Mouse (Mus musculus): ENCODE measurements around the gene Cdc42se1. TPM values are rescaled to one million over a fixed set of nuclear protein-coding genes. Genes with fewer than 3 reads are reported as not detected.

The Cdc42se1 gene
- polyA plus RNA-seq (2014; fragmentation: Nextera tagmentation; extraction: Ambion mirVana): 93.6 and 102 TPM in 2 replicates

DNA sequence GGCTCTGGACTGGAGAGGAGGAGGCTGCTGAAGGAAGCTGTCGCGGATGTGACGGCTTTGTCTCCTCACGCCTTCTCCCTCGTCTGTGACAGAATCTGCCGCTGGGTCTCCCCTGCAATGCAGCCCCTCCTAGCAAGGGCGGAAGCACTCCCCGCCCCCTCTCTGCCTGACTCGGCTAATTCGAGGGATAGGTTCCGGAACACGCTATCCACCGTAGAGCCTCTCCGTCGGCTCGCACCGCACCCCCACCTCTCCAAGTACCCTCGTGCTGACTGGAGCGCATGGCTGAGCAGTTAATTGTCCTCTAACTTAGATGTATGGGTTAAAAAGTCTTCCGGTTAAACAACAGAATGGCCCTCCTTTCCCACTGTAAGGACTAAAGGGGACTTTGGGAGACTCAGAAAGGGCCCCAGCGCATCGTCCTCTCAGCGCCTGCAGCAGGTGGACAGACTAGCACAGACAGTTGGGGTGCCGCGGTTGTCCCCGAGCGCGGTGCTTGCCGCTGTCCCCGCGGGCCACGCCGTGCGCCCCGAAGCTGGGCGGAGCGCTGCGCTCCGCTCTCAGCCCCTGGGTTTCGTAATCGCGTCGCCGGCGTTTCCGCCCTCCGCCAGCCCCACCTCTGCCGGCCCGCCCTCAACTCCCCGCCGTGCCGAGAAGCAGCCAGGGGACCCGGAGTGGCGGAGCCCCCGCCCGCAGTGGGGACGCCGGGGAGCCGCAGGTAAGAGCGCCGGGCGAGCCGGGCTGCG is at the start of gene Cdc42se1:
Gene Cdc42se1 (plus strand): TSS at position 585 of the 746 bp plus-strand sequence.
- H3K4me1 ChIP-seq (replicated peaks; ENCODE audit: control insufficient read depth, insufficient read depth, low read length): peaks cover 32% of the 10 kb centered on the region
- H3K4me3 ChIP-seq (ENCODE audit: low read depth, low read length): peak within 1 kb of the TSS; percentile 87
- H3K27ac ChIP-seq (ENCODE audit: low read depth, low read length): peak within 1 kb of the TSS; percentile 98
- under 1% methylated on average over 64 of the region's 64 CpGs for WGBS
- peak; percentile 85 for ATAC-seq (replicated peaks; ENCODE audit: low FRiP score)
- DNase-seq (ENCODE audit: low spot score): peak; percentile 85
- H3K9ac ChIP-seq (ENCODE audit: low read depth, low read length): peak within 1 kb of the TSS; percentile 97
- no peaks in the 10 kb centered on the region for H3K27me3 ChIP-seq (replicated peaks; ENCODE audit: control insufficient read depth, insufficient read depth, low read length)
- H3K4me2 ChIP-seq: peak within 1 kb of the TSS; percentile 98
- H3K36me3 ChIP-seq (ENCODE audit: control insufficient read depth, insufficient read depth, low read length): peaks cover 25% of the 10 kb centered on the region
- H3K9me3 ChIP-seq (ENCODE audit: control insufficient read depth, low read length): no peaks in the 10 kb centered on the region

DNA sequence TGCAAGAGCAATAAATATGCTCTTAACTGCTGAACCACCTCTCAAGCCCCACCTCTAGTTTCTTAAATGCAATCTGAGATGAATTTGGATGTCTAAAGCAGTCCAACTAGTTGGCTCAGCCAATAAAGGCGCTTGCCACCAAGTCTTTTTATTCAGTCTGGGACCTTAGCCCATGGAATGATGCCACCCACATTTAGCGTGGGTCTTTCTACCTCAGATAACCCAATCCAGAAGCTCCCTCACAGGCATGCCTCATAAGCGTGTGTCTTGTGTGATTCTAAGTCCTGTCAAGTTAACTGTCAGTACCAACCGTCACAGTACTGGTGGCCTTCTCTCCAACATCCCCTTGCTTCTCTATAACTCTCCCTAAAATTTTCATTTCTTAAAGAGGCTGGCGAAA is 49.6 kb upstream of the Cdc42se1 start:
- Histone ChIP-seq H3K27me3 (replicated peaks; ENCODE audit: control insufficient read depth, insufficient read depth, low read length) (peaks cover 3% of the 10 kb centered on the region), H3K36me3 (ENCODE audit: control insufficient read depth, insufficient read depth, low read length) (peaks cover 3% of the 10 kb centered on the region; the same call in 1 of the 2 replicates), H3K9ac (ENCODE audit: low read depth, low read length) (no peak overlapping the region), H3K9me3 (ENCODE audit: control insufficient read depth, low read length) (no peaks in the 10 kb centered on the region), H3K4me2 (no peak overlapping the region), H3K4me1 (replicated peaks; ENCODE audit: control insufficient read depth, insufficient read depth, low read length) (0 out of 2 replicates have a peak, but pooled peaks cover 2% of the 10 kb centered on the region), H3K4me3 (ENCODE audit: low read depth, low read length) (no peak overlapping the region), H3K27ac (ENCODE audit: low read depth, low read length) (no peak overlapping the region)
- 82% methylated on average over 5 of the region's 5 CpGs for WGBS
- DNase-seq (ENCODE audit: low spot score) (no peak), ATAC-seq (replicated peaks; ENCODE audit: low FRiP score) (no peak)

DNA sequence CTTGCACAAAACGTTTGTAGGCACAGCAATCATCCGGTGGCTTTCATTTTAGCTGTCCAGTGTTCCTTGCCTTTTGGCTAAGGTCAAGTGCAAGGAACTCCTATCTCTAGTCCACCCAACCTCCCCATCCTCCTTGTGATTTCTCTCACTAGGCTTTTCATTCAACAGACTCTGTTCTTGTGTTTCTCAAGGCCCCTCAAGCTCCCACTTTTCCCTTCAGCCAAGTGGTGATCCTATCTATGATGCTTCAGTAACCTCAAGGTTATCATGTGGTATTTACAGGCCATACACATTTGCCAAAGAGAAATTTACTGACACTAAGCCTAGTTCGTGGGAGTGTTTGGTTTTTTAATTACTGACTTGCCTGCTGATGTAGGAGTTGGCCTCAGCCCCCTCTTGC is 48.6 kb upstream of the Cdc42se1 start:
- Histone ChIP-seq H3K4me2 (no peak overlapping the region), H3K9ac (ENCODE audit: low read depth, low read length) (no peak overlapping the region), H3K4me1 (replicated peaks; ENCODE audit: control insufficient read depth, insufficient read depth, low read length) (no peaks in the 10 kb centered on the region), H3K9me3 (ENCODE audit: control insufficient read depth, low read length) (no peaks in the 10 kb centered on the region), H3K27ac (ENCODE audit: low read depth, low read length) (no peak overlapping the region), H3K27me3 (replicated peaks; ENCODE audit: control insufficient read depth, insufficient read depth, low read length) (no peaks in the 10 kb centered on the region), H3K36me3 (ENCODE audit: control insufficient read depth, insufficient read depth, low read length) (peaks cover 4% of the 10 kb centered on the region; the same call in 1 of the 2 replicates), H3K4me3 (ENCODE audit: low read depth, low read length) (no peak overlapping the region)
- ATAC-seq (replicated peaks; ENCODE audit: low FRiP score) (no peak), DNase-seq (ENCODE audit: low spot score) (no peak)
- WGBS: 64% methylated on average over 3 of the region's 3 CpGs

DNA sequence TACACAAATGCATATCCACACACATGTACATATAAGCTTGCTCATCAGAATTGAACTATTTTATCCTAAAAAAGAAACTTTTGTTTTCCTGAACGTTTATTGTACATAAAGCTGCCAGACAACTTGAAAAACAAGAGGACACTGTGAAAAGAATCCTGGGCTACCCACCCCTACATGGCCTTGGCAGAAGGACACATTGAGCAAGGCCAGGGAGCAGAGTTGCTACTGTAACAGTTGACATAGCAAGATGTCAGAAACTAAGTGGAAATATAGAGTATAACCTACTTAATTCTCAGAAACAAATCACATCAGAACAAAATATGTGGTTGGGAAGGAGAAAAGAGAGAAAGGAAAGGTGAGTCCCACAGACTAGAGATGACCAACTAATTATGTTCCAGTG is 46.7 kb upstream of the Cdc42se1 start:
- Histone ChIP-seq H3K27ac (ENCODE audit: low read depth, low read length) (no peak overlapping the region), H3K27me3 (replicated peaks; ENCODE audit: control insufficient read depth, insufficient read depth, low read length) (no peaks in the 10 kb centered on the region), H3K9ac (ENCODE audit: low read depth, low read length) (no peak overlapping the region), H3K4me1 (replicated peaks; ENCODE audit: control insufficient read depth, insufficient read depth, low read length) (no peaks in the 10 kb centered on the region), H3K36me3 (ENCODE audit: control insufficient read depth, insufficient read depth, low read length) (peaks cover 5% of the 10 kb centered on the region; the same call in 1 of the 2 replicates), H3K9me3 (ENCODE audit: control insufficient read depth, low read length) (no peaks in the 10 kb centered on the region), H3K4me2 (no peak overlapping the region), H3K4me3 (ENCODE audit: low read depth, low read length) (no peak overlapping the region)
- no peak for ATAC-seq (replicated peaks; ENCODE audit: low FRiP score)
- WGBS: 77% methylated on average over 1 of the region's 1 CpGs
- no peak for DNase-seq (ENCODE audit: low spot score)

DNA sequence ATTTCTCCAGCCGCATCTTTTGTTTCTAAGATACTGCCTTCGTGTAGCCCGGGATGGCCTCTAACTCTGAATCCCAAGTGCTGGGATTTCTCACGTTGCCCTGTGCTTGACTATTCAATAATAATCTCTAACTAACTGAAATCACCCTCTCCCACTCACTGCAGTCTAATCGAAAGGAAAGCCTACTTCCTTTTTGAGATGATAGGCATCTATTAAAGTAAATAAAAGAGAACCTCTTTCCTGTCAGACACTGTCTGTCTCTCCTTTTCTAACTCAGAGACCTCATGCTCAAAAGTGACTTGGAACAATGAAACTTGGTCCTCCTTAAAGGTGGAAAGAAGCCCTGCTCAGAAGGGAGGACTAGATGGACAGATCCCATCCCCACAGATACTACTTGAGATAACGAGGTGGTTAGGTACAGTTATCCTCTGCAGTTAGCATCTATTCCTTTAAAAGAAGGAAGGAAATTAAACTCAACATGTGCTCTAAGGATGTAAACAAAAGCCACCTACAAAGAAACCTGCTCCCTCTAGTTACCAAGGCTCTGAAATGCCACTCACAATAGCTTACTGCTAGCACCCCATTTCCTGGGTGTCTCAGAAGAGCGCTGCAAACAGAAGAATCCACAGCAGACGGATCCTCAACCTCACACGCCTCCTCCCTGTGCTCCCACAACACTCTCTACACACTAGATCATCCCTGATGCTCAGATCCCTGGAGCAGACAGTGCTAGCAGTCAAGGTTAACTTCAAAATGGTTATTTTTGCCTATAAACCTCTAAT is 43.5 kb upstream of the Cdc42se1 start:
- no peaks in the 10 kb centered on the region for H3K9me3 ChIP-seq (ENCODE audit: control insufficient read depth, low read length)
- ATAC-seq (replicated peaks; ENCODE audit: low FRiP score) (no peak), DNase-seq (ENCODE audit: low spot score) (no peak)
- no peak overlapping the region for H3K27ac ChIP-seq (ENCODE audit: low read depth, low read length)
- H3K27me3 ChIP-seq (replicated peaks; ENCODE audit: control insufficient read depth, insufficient read depth, low read length): no peaks in the 10 kb centered on the region
- 90% methylated on average over 9 of the region's 9 CpGs for WGBS
- peaks cover 30% of the 10 kb centered on the region for H3K36me3 ChIP-seq (ENCODE audit: control insufficient read depth, insufficient read depth, low read length)
- no peak overlapping the region for H3K4me3 ChIP-seq (ENCODE audit: low read depth, low read length)
- no peaks in the 10 kb centered on the region for H3K4me1 ChIP-seq (replicated peaks; ENCODE audit: control insufficient read depth, insufficient read depth, low read length)
- H3K9ac ChIP-seq (ENCODE audit: low read depth, low read length): no peak overlapping the region
- no peak overlapping the region for H3K4me2 ChIP-seq

DNA sequence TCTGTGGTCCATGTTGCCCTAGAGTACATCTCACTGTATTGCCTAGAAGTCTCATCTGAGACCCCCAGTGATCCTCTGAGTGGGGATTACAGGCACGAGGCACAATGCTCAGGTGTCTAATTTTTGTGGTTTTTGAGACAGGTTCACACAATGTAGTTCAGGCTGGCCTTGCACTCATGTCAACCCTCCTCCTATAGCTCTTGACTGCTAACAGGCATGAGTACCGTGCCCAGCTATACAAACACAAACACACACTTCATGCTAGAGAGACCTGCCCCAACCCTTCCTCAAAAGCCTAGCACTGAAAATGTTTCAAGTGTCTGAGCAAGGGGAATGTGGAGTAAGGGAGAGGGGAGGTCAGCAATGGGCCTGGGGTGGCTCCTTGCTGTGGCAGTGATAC is 42.4 kb upstream of the Cdc42se1 start:
- Histone ChIP-seq H3K27me3 (replicated peaks; ENCODE audit: control insufficient read depth, insufficient read depth, low read length) (no peaks in the 10 kb centered on the region), H3K4me1 (replicated peaks; ENCODE audit: control insufficient read depth, insufficient read depth, low read length) (no peaks in the 10 kb centered on the region), H3K36me3 (ENCODE audit: control insufficient read depth, insufficient read depth, low read length) (peaks cover 30% of the 10 kb centered on the region), H3K4me3 (ENCODE audit: low read depth, low read length) (no peak overlapping the region), H3K27ac (ENCODE audit: low read depth, low read length) (no peak overlapping the region), H3K9me3 (ENCODE audit: control insufficient read depth, low read length) (no peaks in the 10 kb centered on the region), H3K9ac (ENCODE audit: low read depth, low read length) (no peak overlapping the region), H3K4me2 (no peak overlapping the region)
- 90% methylated on average over 2 of the region's 2 CpGs for WGBS
- DNase-seq (ENCODE audit: low spot score) (no peak), ATAC-seq (replicated peaks; ENCODE audit: low FRiP score) (no peak)

DNA sequence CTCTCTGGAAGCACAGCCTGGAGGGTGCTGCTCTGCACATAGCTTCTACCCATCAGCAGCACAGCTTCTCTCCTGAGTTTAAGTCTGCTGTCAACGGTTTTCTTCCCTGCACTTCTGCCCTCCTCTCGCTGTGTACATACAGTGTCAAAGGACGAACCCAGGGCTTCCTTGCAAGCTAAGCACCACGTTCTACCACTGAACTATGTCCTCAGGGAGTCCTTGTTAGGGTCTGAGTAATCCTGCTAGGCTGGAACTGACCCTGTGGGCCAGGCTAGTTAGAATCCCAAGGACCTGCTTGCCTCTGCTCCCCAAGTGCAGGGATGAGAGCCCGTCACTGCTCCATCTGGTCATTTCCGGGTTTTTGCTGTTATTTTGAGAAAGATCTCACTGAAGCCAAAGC is 41.6 kb upstream of the Cdc42se1 start:
- Histone ChIP-seq H3K4me3 (ENCODE audit: low read depth, low read length) (no peak overlapping the region), H3K9me3 (ENCODE audit: control insufficient read depth, low read length) (no peaks in the 10 kb centered on the region), H3K27ac (ENCODE audit: low read depth, low read length) (no peak overlapping the region), H3K27me3 (replicated peaks; ENCODE audit: control insufficient read depth, insufficient read depth, low read length) (no peaks in the 10 kb centered on the region), H3K4me2 (no peak overlapping the region), H3K9ac (ENCODE audit: low read depth, low read length) (no peak overlapping the region), H3K4me1 (replicated peaks; ENCODE audit: control insufficient read depth, insufficient read depth, low read length) (no peaks in the 10 kb centered on the region), H3K36me3 (ENCODE audit: control insufficient read depth, insufficient read depth, low read length) (peaks cover 31% of the 10 kb centered on the region)
- no peak for ATAC-seq (replicated peaks; ENCODE audit: low FRiP score)
- 89% methylated on average over 6 of the region's 6 CpGs for WGBS
- DNase-seq (ENCODE audit: low spot score): no peak

DNA sequence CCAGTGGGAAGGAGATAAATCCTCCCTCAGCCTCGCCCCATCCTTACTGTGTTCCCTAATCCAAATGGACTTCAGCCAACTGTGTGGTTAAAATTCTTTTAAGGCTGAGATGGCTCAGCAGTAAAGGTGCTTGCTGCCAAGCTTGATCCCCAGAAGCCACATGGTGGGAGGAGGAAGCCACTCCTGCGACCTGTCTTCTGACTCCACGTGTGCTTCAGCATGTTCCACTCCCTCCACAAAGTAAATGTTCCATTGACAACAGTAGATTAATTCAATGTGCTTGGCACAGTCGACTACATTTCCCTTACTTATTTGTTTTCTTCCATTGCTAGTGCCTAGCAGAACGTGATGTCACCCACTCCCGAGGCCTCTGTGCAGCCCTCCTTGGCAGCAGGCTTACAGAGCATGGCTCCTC is 33.8 kb upstream of the Cdc42se1 start:
- Histone ChIP-seq H3K27me3 (replicated peaks; ENCODE audit: control insufficient read depth, insufficient read depth, low read length) (no peaks in the 10 kb centered on the region), H3K27ac (ENCODE audit: low read depth, low read length) (no peak overlapping the region), H3K4me1 (replicated peaks; ENCODE audit: control insufficient read depth, insufficient read depth, low read length) (no peaks in the 10 kb centered on the region), H3K36me3 (ENCODE audit: control insufficient read depth, insufficient read depth, low read length) (peaks cover 37% of the 10 kb centered on the region), H3K9ac (ENCODE audit: low read depth, low read length) (no peak overlapping the region), H3K4me2 (no peak overlapping the region), H3K4me3 (ENCODE audit: low read depth, low read length) (no peak overlapping the region), H3K9me3 (ENCODE audit: control insufficient read depth, low read length) (no peaks in the 10 kb centered on the region)
- no peak for ATAC-seq (replicated peaks; ENCODE audit: low FRiP score)
- DNase-seq (ENCODE audit: low spot score): no peak
- 88% methylated on average over 6 of the region's 6 CpGs for WGBS
